Mouse (Mus musculus): ENCODE data around the gene Tenm2. TPM values are rescaled to one million over a fixed set of nuclear protein-coding genes. Genes with fewer than 3 reads are reported as not detected.

Gene Tenm2
- total RNA-seq, 2 experiments from 2014 or later, result 0.62 to 0.76 TPM

DNA sequence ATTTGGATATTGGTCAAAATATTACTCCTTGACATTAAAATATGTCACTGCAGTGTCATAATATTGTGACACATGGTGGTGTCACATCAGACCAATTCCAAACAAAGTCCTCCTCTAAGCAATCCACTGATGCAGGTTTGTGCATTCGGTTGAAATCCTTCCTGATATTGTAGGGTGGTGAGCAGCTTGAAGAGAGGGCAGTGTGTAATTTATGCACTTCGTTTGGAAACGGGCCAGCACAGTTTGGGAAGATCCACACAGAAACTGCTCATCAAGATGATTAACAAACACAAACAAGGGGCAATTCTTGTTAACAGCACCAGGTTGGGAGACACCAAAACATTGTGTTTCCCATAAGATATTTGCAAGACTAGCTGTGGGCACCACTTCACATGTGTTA lies 508.0 kb downstream of the Tenm2 start:
- intact Hi-C loops (cut with DNase I; ENCODE audit: low total_unique reads), result no loop called here
- no peak for DNase-seq

DNA sequence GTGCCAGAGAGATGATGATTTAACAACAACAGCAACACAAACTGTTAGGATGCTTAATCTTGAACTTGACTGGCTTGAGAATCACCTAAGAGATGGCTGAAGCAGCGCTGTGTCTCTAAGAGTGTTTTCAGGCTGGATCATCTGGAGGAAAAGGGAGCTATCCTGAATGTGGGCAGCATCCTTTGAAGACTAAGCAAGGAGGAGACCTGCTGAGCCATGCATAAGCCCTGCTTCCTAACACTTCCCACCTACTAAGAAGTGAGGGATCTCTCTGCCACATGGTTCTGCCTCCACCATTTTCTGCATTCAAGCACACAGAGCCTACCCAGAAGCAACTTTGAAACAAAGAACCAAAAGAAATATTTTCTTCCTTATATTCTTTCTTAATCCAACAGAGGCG lies 532.9 kb downstream of the Tenm2 start:
- DNase-seq, result no peak
- intact Hi-C loops (cut with DNase I; ENCODE audit: low total_unique reads), result no loop called here

DNA sequence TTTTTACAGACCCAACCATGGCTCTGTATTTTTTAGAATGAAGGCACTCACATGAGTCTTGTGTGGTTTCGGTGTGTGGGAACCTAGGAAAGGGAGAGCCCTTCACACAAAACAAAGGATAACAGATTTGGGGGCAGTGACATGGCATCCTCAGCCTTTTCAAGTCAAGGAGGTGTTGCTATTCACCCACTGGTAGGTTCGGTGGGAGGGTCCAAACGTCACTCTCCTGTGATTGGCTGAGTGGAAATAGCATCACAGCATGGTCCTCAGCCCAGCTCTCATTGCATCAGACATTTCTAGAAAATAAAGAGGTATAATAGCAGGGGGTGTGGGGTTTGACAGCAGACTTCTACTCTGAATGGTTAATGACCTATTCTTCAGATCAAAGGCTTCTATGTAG lies 534.8 kb downstream of the Tenm2 start:
- no peak for DNase-seq
- intact Hi-C loops (cut with DNase I; ENCODE audit: low total_unique reads), result no loop called here

DNA sequence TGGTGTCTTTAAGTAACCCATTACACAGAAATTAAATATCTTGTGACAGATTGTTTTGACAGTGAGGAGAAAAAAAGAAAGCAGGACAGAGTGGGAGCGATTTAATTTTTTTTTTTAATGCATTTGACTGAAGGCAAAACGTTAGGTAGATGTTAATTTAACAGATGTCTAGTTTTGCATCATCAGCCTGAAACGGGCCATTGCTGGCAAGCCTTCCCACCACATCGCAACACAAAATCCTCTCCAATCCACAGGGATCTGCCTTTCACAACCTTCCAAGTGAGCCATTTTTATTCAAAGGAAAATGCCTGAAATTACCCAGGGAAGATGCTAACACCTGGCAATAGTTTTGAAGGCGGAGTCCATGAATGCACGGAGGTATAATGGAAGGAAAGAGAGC lies 535.6 kb downstream of the Tenm2 start:
- intact Hi-C loops (cut with DNase I; ENCODE audit: low total_unique reads), result no loop called here
- DNase-seq, result no peak

DNA sequence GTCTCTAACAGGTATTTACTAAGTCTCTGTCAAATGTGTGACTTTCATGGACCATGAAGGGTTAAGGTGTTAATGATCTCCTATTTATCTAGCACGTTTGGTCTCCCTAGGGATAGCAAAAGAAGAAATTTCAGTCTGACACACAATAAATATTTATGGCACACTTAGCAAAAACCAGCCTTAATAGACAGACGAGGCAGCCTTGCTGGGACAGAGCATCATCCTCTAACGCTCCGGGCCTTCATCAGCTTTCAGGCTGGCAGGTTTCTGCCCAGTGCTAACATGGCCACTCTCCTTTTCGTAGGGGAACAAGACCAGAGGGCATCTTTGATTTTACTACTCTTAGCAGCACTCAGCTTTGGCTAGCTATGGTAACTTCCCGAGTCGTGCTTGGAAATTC lies 537.5 kb downstream of the Tenm2 start:
- no peak for DNase-seq

DNA sequence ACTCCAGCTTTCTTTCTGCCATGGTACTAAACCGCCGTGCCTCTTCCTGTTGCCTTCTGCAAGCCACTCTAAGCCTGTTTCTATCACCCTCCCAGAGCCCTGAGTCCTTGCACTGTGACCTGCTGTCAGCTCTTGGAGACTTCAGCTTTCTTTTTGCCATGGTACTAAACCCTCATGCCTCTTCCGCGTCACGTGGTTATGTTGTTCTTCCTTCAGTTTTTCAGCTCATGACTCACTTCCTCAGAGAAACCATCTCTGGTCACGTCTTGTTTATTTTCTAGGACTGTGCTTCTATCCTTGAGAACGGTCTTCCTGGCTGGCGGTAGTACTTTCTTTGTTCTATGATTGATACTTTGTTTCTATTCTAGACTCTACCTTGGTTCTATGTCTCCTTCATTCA lies 537.9 kb downstream of the Tenm2 start:
- intact Hi-C loops (cut with DNase I; ENCODE audit: low total_unique reads), result no loop called here
- DNase-seq, result no peak

More for the DNA sequence above, 537.5 kb downstream of the Tenm2 start:
- intact Hi-C loops (cut with DNase I; ENCODE audit: low total_unique reads), result no loop called here

DNA sequence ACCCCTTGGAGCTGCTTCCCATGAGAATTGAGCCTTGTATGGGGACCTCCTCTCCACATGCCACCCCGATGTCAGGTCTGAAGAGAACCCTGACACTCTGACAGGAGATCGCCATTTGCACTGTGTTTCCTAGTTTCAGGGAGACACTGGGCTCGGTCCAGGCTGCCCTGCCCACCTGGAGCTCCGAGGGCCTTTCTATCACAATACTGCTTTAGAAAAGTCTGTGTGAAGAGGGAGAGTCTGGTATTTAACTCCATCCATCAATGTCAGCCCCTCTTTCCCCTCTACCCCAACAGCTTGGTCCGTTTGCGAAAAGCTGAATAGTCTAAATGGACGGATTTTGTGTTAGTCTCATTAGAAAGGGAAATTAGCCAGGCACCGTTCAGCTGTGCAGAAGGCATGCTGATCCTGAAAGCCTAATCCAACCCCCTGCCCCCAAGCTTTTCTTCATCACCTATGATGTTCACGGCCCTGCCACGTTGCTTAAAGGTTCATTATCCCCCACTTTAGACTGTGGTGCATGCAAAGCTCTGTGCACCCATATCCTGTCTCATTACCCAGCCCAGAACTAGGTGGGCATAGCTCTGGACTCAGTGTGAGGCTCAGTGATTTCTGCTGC lies 538.6 kb downstream of the Tenm2 start:
- DNase-seq, result no peak
- intact Hi-C loops (cut with DNase I; ENCODE audit: low total_unique reads), result no loop called here

DNA sequence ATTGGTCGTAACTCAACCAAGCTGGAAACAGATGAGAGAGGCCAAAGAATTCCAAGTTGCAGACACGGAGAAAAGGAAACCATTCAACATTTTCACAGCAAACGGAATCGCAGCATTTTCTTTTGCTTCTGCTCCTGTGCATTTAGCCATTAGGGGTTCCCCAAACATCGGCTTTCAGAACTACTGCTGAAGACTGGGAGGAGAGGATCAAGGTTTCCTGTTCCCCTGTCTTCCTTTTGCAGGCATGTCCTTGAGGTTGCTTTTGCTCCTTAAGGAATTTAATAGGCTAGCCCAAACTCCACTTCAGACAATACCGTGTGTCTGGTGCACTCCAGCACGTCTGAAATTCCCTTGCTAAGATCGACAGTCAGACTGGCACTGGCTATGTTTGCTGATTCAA lies 541.0 kb downstream of the Tenm2 start:
- intact Hi-C loops (cut with DNase I; ENCODE audit: low total_unique reads), result no loop called here

DNA sequence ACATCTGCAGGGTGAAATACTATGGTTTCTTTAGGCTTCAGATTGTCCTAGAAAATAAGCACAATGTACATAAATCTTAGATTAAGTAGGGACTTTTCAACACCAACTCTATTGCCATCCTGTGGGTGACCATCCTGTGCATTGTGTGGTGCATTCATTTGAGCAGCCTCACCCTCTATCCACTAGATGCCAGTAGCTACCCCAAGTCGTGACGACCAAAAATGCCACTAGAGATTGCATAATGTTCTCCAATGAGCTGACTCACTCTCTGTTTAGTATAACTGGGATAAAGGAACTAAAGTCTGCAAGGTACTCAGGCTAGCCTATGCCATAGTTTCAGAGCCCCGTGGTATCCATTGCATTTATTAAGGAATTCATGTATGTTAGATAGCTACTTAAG lies 543.1 kb downstream of the Tenm2 start:
- intact Hi-C loops (cut with DNase I; ENCODE audit: low total_unique reads), result no loop called here
- DNase-seq, result no peak

More for the DNA sequence above, 541.0 kb downstream of the Tenm2 start:
- DNase-seq, result no peak

DNA sequence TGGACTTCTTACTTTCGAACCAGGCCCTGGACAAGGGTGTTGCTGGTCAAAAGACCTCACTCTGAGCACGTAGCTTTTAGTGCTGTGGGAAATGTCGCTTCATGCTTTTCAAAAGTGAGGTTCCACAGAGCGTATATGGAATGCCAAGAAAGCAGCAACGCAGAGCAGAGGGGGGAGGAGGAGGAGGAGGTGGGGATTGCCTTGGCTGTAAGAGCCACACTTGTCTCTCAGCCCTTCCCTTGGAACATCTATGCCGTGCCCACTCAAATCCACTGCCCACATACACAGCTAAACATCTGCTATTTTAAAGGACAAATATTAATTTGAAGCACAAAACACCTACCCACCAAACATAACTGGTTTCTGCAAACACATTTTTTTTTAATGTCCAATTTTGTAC lies 544.9 kb downstream of the Tenm2 start:
- intact Hi-C loops (cut with DNase I; ENCODE audit: low total_unique reads), result no loop called here
- DNase-seq, result no peak

DNA sequence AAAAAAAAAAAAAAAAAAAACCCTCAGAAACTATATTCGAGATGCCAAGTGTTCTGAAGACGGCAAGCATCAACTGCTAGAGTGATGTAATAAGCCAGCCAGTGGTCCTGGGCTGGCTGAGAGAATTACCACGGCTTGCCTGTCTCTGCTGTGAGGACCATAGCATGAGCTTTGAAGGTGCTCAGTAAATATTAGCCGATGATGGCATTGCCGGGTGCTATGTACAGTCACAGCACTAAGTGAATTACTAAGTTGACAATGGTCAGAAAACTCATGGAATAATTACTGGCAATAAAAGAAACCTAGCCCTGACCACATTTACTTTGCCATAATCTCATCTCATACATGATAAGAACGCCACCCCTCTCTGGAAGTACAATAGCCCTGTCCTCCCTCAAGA lies 549.5 kb downstream of the Tenm2 start:
- intact Hi-C loops (cut with DNase I; ENCODE audit: low total_unique reads), result no loop called here
- no peak for DNase-seq

DNA sequence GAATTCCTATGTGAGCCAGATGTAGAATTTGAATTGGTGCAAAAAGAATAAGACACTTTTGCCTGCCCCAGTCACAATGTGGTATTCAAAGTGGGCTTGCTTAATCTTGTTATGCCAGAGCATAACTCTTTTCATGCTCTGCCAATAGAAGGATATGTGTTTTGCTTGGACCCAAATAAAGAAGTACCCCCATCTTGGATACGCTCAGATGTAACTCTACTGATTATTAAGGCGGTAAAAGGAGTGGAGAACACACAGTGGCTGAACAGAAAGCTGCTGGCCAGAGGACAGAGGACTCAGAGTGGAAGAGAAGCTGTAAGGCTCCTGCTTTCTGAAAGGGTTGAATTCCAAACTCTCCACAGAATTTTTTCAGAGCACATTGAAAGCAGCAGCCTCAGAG lies 556.4 kb downstream of the Tenm2 start:
- DNase-seq, result no peak
- intact Hi-C loops (cut with DNase I; ENCODE audit: low total_unique reads), result no loop called here

DNA sequence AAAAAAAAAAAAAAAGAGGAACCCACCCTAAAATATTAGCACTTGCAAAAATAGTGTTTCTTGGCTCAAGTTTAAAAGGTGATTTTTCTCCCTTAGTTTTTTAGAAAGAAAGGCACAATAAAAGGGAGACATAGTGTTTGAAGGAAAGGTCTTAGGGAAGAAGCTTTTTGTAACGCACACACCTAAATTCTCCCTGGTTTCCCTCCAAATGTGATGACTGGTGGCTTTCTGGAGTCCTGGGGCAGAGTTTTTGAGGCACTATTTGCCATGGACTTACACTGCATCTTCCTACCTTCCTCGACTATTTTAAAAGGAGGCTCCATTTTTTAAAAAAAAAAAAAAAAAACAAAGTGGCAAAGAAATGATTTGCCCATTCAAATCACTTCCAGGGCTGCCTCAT lies 557.2 kb downstream of the Tenm2 start:
- intact Hi-C loops (cut with DNase I; ENCODE audit: low total_unique reads), result no loop called here
- no peak for DNase-seq

DNA sequence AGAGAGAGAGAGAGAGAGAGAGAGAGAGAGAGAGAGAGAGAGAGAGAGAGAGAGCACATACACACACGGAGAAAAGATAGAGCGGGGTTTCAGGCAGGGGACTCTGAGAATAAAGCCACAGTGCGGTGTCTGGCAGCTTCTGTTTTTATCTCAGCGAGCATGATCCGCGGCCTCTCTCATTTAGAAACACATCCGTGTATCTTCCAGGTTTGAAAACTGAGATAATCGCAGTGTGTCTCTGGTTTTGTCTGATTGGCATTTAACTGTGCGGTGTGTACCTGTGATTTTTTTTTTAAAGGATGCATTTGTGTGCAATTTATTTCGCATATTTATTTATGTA lies 557.7 kb downstream of the Tenm2 start:
- no peak for DNase-seq
- intact Hi-C loops (cut with DNase I; ENCODE audit: low total_unique reads), result no loop called here

DNA sequence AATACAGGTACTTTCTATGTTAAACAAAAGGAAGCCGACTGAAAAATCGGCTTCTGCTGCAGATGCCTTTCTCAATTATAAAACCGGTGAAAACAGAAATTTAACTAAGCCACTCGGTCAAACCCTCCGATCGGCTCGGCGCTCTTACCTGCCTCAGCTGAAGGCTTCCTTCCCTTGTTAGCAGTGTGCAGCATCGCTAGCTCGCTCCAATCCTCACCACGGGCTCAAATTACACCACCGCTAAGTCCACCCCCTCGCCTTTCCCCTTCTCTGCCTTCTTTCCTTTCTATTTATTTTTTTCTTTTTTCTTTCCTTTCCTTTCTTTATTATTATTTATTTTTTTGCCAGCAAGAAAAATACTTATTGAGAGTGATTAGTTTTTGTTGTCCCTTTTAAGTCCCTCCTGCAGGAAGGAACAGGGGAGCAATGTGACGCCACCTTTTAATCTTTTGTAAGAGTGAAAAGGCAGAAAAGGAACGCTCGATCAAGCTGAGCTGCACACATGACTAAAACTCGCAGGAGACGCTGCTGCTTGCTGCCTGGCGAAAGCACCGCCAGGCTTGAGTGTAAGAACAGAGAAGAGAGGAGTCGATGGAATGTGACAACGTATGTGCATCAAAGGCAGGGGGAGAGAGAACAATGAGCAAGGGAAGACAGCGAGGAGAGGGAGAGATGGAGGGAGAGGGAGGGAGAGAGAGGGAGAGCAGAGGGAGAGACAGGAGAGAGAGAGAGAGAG lies 558.3 kb downstream of the Tenm2 start:
- no peak for DNase-seq
- intact Hi-C loops (cut with DNase I; ENCODE audit: low total_unique reads), result no loop called here

DNA sequence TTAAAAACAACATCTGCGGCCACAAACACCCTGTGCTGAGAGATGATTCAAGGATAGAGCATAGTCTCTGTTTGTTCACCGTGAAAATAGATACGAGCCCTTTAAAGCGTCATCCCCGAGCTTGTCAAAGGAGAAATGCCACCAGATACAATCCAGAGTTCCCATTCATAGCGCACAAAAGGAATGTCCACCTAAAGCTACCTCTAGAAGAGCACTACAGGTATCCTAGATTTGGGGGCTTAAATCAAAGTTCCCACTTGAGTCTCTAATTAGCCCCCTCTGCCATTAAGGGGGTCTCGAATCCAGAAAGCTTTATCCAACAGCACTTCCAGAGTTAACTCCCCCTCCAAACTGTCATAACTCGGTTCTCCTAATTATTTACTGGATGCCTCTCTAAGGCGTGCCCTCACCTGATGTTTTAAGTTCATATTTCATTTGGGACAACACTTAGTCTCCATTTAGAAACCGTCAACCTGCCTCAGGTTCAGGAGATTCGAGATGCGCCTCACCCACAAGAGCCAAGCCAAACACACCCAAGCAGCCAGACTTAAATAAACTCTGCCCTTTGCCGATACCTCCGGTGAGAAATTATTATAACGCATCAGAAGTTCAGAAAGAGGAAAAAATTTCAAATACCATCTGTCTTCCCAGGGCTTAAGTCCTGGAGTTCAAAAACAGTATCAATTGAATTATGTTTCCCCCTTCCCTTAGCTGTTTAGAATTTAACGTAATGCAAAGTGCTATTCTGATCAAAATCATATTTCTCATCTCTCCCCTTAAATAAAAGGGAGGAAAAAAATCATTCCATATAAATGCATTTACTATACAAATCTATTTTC lies 559.1 kb downstream of the Tenm2 start:
- intact Hi-C loops (cut with DNase I; ENCODE audit: low total_unique reads), result no loop called here

DNA sequence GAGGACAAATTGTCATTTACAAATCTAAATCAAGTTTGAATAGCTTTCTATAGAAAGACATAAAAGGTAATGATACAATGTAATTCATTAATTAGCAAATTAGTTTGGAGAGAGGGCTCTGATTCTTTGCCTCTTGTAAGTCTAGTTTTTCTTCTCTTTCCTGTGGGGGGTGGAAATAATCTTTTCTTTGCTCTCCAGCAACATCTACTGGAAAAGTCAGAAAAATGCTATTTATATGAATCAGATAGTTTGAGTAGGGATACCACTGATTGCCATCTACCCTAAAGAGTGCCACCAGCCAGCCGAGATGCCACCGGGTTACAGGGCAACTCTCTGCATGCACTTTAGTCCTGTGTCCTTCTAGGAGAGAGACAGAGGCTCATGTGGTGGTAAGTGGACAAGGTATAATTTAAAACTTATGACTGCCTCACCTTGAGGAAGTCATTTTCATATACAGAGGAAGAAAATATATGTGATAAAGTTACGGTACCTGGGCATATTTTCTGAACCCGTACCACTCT lies 560.8 kb downstream of the Tenm2 start:
- intact Hi-C loops (cut with DNase I; ENCODE audit: low total_unique reads), result no loop called here
- DNase-seq, result no peak

More for the DNA sequence above, 559.1 kb downstream of the Tenm2 start:
- no peak for DNase-seq

DNA sequence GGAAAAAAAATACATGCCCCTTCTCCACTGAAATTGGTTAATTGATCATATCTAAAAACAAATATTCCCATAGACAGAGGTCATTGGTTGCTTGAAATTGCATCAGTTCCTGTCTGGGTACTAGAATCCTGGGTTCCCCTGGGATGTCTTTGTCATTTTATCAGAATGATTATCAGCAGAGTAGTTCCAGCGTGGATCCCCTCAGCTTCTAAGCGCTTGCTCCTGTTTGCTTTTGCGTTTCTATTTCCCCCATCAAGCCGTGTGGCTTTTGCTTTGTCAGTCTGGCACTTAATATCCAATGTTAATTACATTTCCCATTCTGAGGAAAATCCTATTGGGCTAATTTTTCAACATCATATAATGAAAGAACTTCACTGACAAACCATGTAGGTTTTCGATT lies 561.6 kb downstream of the Tenm2 start:
- DNase-seq, result no peak
- intact Hi-C loops (cut with DNase I; ENCODE audit: low total_unique reads), result no loop called here

DNA sequence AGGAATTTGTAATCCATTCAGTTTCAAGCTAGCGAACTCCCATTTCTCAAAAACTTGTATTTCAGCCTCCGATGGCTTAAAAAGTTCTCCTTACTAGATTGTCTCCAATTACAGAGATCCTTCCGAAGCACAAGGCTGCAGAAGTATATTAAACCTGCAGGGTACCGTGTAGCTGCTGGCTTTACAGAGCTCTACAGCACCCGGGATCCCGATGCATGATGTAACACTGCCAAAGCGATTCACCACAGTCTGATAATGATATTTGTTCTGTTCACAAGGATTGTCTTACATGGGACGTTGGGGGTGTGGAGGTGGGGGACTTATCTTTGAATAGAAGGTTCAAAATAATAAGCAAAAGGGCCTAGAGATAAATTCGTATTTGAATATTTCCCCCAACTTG lies 564.6 kb downstream of the Tenm2 start:
- intact Hi-C loops (cut with DNase I; ENCODE audit: low total_unique reads), result no loop called here
- DNase-seq, result no peak

DNA sequence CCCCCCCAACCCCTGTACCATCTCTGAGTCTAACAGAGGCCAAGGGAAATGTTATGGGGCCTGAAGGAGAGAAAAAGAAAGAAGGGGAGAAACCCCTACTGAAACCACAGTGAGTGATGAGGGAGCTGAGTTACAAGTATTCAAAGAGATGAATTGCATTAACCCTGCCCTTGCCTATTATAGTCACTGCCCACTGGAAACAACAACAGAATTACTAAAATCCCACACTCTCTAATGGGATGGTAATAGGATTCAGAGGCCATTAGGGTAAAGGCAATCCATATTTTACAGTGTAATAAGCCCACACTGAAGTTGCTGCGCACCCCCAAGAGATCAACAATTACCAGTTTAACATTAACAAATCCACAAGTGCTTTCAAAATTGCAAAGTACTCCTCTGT lies 571.7 kb downstream of the Tenm2 start:
- intact Hi-C loops (cut with DNase I; ENCODE audit: low total_unique reads), result no loop called here
- no peak for DNase-seq

DNA sequence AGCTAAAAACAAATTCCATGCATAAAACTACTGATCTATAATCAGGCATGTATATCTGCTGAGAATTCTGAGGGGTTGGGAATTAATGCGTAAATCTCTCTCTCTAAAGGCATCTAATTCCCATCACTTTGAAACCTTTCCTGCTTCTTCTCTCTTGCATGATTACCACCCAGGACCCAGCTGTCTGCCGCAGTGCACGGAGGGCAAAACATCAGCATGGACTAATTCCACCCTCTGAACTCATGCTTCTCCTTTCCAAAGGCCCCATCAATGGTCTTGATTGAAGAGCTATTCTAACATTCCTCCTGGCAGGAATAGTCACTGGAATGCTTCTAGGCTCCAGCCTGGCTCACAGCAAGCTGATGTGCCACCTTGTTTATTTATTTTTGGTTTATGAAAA lies 572.2 kb downstream of the Tenm2 start:
- intact Hi-C loops (cut with DNase I; ENCODE audit: low total_unique reads), result no loop called here
- no peak for DNase-seq

Measured in gastrocnemius, postnatal 14 days (tissue).